Mouse (Mus musculus): Measurements from ENCODE around the gene 1700003E16Rik. TPM values are rescaled to one million over a fixed set of nuclear protein-coding genes. Genes with fewer than 3 reads are reported as not detected.

1700003E16Rik gene
- total and polyA plus RNA-seq, 3 experiments = 0.15 to 0.50 TPM; not detected in 1

- no peak overlapping the region for H3K9ac ChIP-seq (ENCODE audit: control insufficient read depth, low read depth, low read length, poor library complexity, severe bottlenecking)
- H3K4me1 ChIP-seq (ENCODE audit: control insufficient read depth in 1 of 2, insufficient read depth in 2 of 2, low read length in 2 of 2) = peaks cover 2 to 10% of the 10 kb centered on the region in 2 experiments; a peak in 2 of 4 replicates
- DNase-seq (ENCODE audit: low read depth, low spot score) = no peak
- H3K27ac ChIP-seq (ENCODE audit: control insufficient read depth, low read depth, low read length) = no peak overlapping the region
- no peak overlapping the region for H3K4me3 ChIP-seq (ENCODE audit: control insufficient read depth in 1 of 2, insufficient read depth in 1 of 2, low read depth in 2 of 2, low read length in 2 of 2)
- no peak for TF ChIP-seq ZKSCAN1 (IDR thresholded peaks at IDR 0.05; ENCODE audit: low read depth, low read length)
- no peak for TF ChIP-seq SIN3A (IDR thresholded peaks at IDR 0.05; ENCODE audit: low read length)
- no peak for TF ChIP-seq JUND (IDR thresholded peaks at IDR 0.05; ENCODE audit: low read depth, low read length)
- TF ChIP-seq ZNF384 (IDR thresholded peaks at IDR 0.05; ENCODE audit: low read depth, low read length) = no peak
- no peaks in the 10 kb centered on the region for H3K36me3 ChIP-seq (ENCODE audit: control insufficient read depth in 1 of 2, insufficient read depth in 2 of 2, low read length in 2 of 2)
- no peaks in the 10 kb centered on the region for H3K79me2 ChIP-seq (ENCODE audit: control insufficient read depth, insufficient read depth, low read length, poor library complexity)
- no peaks in the 10 kb centered on the region for H3K9me3 ChIP-seq (replicated peaks; ENCODE audit: insufficient read depth, low read length)
- H3K27me3 ChIP-seq (ENCODE audit: control insufficient read depth in 1 of 2, insufficient read depth in 2 of 2, low read length in 2 of 2) = no peaks in the 10 kb centered on the region
Observed at GRCm38 (mm10) chr6:83153038-83153437, 3.2 kb upstream of the 1700003E16Rik start.

DNA sequence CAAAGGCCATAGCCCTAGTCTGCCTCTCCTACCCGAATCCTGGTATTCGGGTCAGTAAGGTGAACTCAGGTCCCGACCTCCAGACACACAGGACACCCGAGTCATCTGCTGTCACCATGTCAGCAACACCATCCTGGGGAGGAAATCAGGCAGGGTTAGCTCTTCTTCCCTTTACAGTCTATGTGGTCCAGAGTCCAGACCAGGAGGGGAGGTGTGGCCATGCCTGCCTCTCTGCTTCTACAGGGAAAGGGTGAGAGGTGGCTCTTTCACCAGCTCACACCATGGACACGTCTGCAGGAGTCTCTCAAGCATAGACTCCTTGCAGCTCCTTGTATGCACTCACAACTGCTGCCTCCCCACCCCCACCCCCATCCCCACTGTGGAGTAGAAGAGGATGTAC, 2.7 kb upstream of the 1700003E16Rik start:
- DNase-seq (ENCODE audit: low read depth, low spot score) = no peak
- Histone ChIP-seq H3K79me2 (ENCODE audit: control insufficient read depth, insufficient read depth, low read length, poor library complexity) (no peaks in the 10 kb centered on the region), H3K4me3 (ENCODE audit: control insufficient read depth in 1 of 2, insufficient read depth in 1 of 2, low read depth in 2 of 2, low read length in 2 of 2) (no peak overlapping the region), H3K9ac (ENCODE audit: control insufficient read depth, low read depth, low read length, poor library complexity, severe bottlenecking) (no peak overlapping the region), H3K4me1 (ENCODE audit: control insufficient read depth in 1 of 2, insufficient read depth in 2 of 2, low read length in 2 of 2) (peaks cover 2 to 10% of the 10 kb centered on the region in 2 experiments; a peak in 2 of 4 replicates), H3K36me3 (ENCODE audit: control insufficient read depth in 1 of 2, insufficient read depth in 2 of 2, low read length in 2 of 2) (no peaks in the 10 kb centered on the region), H3K27ac (ENCODE audit: control insufficient read depth, low read depth, low read length) (no peak overlapping the region), H3K9me3 (replicated peaks; ENCODE audit: insufficient read depth, low read length) (no peaks in the 10 kb centered on the region), H3K27me3 (ENCODE audit: control insufficient read depth in 1 of 2, insufficient read depth in 2 of 2, low read length in 2 of 2) (no peaks in the 10 kb centered on the region)
- TF ChIP-seq ZC3H11A (IDR thresholded peaks at IDR 0.05; ENCODE audit: low read depth, low read length) (no peak), ELF1 (IDR thresholded peaks at IDR 0.05; ENCODE audit: low read depth, low read length) (no peak), TAL1 (IDR thresholded peaks at IDR 0.05; ENCODE audit: low read length) (no peak), CHD2 (IDR thresholded peaks at IDR 0.05; ENCODE audit: low read length) (no peak), USF2 (IDR thresholded peaks at IDR 0.05; ENCODE audit: borderline replicate concordance in 1 of 2, insufficient read depth in 1 of 2, low read depth in 1 of 2, low read length in 2 of 2) (no peak)

- H3K36me3 ChIP-seq (ENCODE audit: control insufficient read depth in 1 of 2, insufficient read depth in 2 of 2, low read length in 2 of 2) = peaks cover 0 to 2% of the 10 kb centered on the region in 2 experiments; a peak in 2 of 4 replicates
- H3K27ac ChIP-seq (ENCODE audit: control insufficient read depth, low read depth, low read length) = no peak overlapping the region
- peak overlapping the region; percentile 57 for H3K9ac ChIP-seq (ENCODE audit: control insufficient read depth, low read depth, low read length, poor library complexity, severe bottlenecking)
- peak; percentile 44 for DNase-seq (ENCODE audit: low read depth, low spot score)
- no peaks in the 10 kb centered on the region for H3K9me3 ChIP-seq (replicated peaks; ENCODE audit: insufficient read depth, low read length)
- H3K79me2 ChIP-seq (ENCODE audit: control insufficient read depth, insufficient read depth, low read length, poor library complexity) = no peaks in the 10 kb centered on the region
- peak overlapping the region; percentile 78 to 87 for H3K4me3 ChIP-seq (ENCODE audit: control insufficient read depth in 1 of 2, insufficient read depth in 1 of 2, low read depth in 2 of 2, low read length in 2 of 2)
- no peaks in the 10 kb centered on the region for H3K27me3 ChIP-seq (ENCODE audit: control insufficient read depth in 1 of 2, insufficient read depth in 2 of 2, low read length in 2 of 2)
- no peak for TF ChIP-seq EP300 (IDR thresholded peaks at IDR 0.05; ENCODE audit: low read depth in 1 of 2, low read length in 2 of 2)
- TF ChIP-seq NRF1 (IDR thresholded peaks at IDR 0.05; ENCODE audit: insufficient read depth, low read depth, low read length, poor library complexity, severe bottlenecking) = no peak
- no peak for TF ChIP-seq USF1 (IDR thresholded peaks at IDR 0.05; ENCODE audit: low read depth, low read length)
- peak; percentile 91; the same call in 1 of the 2 replicates for TF ChIP-seq JUND (IDR thresholded peaks at IDR 0.05; ENCODE audit: low read depth, low read length)
- no peak for TF ChIP-seq MYB (IDR thresholded peaks at IDR 0.05; ENCODE audit: low read depth, low read length)
- no peak for TF ChIP-seq TCF12 (IDR thresholded peaks at IDR 0.05; ENCODE audit: low read depth, low read length)
- H3K4me1 ChIP-seq (ENCODE audit: control insufficient read depth in 1 of 2, insufficient read depth in 2 of 2, low read length in 2 of 2) = peaks cover 2 to 10% of the 10 kb centered on the region in 2 experiments; a peak in 3 of 4 replicates
Observed at GRCm38 (mm10) chr6:83155552-83156238, 509 bp upstream of the 1700003E16Rik start.
